Mouse (Mus musculus): Measurements from ENCODE around the gene Rhbdd1.

Rhbdd1 gene

GRCm38 (mm10) chr1:82316111-82316745, at the start of gene Rhbdd1:
TSS of gene Rhbdd1 (plus strand) at chr1:82316452.
- ATAC-seq (ENCODE audit: insufficient number of reproducible peaks, low FRiP score, low TSS enrichment) = peak; percentile 100

DNA sequence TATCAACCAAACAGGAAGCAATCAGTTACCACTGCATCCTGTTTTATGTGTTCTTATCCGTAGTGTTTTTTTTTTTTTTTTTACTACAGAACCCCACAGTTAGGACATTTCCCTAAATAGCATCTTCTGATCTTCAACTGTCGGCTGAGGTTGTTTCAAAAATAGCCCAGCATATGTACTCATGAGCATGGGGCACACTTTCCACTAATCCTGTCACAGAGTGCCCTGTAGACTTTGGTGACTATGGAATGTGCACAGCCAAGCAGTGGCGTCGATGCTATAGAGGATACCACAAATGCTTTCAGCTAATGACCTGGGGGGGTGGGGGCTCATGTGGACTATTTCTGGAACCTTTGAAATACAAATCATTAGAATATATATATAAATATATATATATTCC, 48.7 kb upstream of the Rhbdd1 start:
- ATAC-seq (ENCODE audit: insufficient number of reproducible peaks, low FRiP score, low TSS enrichment) = no peak

GRCm38 (mm10) chr1:82272231-82272630, 44.0 kb upstream of the Rhbdd1 start:
- ATAC-seq (ENCODE audit: insufficient number of reproducible peaks, low FRiP score, low TSS enrichment) = no peak

GRCm38 (mm10) chr1:82273529-82273928, 42.7 kb upstream of the Rhbdd1 start:
- no peak for ATAC-seq (ENCODE audit: insufficient number of reproducible peaks, low FRiP score, low TSS enrichment)

DNA sequence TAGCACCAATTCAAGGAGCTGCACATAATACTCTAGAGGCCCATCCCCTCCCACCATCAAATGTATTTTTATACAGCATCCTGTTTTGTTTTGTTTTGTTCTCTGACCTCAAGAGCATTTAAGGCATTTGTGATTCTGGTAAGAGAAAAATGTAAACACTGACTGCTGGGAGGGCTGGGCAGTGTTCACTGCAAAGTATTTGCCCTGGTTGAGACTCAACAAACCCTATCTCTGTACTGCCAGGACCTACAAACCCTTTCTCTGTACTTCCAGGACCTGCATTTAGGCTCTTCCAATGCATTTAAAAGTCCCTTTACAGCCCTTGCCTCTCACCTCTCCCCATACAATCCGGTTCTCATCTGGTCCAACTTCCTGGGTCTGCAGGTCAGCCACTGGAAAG, 41.9 kb upstream of the Rhbdd1 start:
- ATAC-seq (ENCODE audit: insufficient number of reproducible peaks, low FRiP score, low TSS enrichment) = no peak

- no peak for ATAC-seq (ENCODE audit: insufficient number of reproducible peaks, low FRiP score, low TSS enrichment)
Observed at GRCm38 (mm10) chr1:82279768-82280167, 36.5 kb upstream of the Rhbdd1 start.

DNA sequence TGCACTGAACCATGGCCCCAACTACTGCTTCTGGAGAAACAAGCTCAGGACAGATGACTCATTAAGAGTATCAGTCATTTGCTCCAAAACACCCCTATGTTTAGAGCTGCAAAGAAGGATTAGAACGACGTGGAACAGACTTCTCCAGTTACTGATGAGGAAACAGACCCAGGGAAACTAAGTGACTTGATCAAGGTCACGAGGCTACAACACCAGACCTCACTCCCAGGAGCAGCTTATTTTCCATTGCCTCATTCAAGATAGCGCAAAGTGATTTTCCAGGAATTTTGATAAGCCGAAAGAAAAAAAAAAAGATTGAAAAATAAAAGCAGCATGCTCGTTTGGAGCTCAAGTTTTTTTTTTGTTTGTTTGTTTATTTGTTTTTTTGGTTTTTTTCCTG, 34.4 kb upstream of the Rhbdd1 start:
- no peak for ATAC-seq (ENCODE audit: insufficient number of reproducible peaks, low FRiP score, low TSS enrichment)

DNA sequence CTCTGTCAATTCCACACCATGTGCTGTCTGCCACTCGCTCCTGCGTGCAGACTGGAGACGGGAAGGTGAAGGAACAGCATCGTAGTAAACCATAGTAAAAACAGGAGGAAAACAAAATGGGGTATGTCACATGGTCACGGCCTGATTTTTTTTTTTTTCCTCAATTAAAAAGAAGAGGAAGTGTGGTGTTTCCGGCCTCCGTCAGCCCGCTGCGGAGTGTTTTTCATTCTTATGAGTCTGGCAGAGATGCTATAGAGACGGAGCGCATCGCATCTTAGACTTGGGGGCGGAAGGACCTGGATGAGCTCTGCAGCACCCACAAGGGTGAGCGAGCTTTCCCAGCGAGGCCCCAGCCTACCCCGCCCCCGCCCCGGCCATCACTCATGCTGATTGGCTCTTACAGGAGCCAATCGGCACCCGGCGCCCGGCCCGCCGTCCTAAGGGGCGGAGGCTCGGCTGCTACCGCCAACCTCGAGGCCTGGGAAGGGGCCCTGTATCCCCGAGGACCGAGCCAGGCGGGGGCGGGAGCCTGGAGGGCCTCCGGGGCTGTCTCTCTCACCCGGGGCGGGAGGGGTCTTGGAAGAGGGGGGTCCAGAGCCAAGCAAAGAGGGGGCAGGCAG, 33.1 kb upstream of the Rhbdd1 start:
- ATAC-seq (ENCODE audit: insufficient number of reproducible peaks, low FRiP score, low TSS enrichment) = peak; percentile 91

DNA sequence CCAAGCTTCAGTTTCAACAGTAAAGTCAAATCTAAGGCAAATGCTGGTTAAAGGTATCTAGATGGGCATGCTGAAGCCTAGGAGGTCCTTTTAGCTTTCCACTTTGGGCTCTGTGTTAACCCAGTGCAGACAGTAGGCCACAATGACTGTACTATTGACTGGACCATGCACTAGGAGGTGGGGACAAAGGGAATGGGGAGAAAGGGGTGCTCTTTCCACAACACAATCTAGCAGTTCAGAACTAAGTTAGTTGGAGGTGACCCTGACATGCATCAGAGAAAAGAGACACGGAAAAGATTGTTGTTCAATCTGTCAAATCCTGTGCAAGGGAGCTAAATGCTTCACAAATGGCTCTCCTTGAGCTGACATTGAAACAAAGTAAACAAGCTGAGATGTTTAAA, 32.4 kb upstream of the Rhbdd1 start:
- 0 out of 2 replicates have a peak, but pooled peaks have one; percentile 17 for ATAC-seq (ENCODE audit: insufficient number of reproducible peaks, low FRiP score, low TSS enrichment)

DNA sequence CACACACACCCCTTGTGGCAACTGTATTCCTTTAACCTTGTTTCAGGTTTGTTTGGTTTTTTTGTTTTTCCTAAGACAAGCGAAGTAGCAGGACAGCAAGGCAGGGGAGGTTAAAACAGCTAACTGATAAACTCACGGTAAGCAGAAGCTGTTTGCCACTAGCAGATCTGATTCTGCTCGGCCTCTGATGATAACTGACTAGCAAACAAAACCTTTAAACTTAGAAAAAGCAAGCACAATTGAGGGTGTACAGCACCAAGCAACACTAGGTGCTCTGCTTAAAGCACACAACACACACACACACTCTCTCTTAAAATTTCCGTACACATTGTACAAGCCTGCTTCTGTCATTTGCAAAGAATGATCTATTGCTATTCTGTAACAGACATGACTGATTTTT, 31.8 kb upstream of the Rhbdd1 start:
- no peak for ATAC-seq (ENCODE audit: insufficient number of reproducible peaks, low FRiP score, low TSS enrichment)

- ATAC-seq (ENCODE audit: insufficient number of reproducible peaks, low FRiP score, low TSS enrichment) = no peak
Observed at GRCm38 (mm10) chr1:82285461-82286189, 30.6 kb upstream of the Rhbdd1 start.

DNA sequence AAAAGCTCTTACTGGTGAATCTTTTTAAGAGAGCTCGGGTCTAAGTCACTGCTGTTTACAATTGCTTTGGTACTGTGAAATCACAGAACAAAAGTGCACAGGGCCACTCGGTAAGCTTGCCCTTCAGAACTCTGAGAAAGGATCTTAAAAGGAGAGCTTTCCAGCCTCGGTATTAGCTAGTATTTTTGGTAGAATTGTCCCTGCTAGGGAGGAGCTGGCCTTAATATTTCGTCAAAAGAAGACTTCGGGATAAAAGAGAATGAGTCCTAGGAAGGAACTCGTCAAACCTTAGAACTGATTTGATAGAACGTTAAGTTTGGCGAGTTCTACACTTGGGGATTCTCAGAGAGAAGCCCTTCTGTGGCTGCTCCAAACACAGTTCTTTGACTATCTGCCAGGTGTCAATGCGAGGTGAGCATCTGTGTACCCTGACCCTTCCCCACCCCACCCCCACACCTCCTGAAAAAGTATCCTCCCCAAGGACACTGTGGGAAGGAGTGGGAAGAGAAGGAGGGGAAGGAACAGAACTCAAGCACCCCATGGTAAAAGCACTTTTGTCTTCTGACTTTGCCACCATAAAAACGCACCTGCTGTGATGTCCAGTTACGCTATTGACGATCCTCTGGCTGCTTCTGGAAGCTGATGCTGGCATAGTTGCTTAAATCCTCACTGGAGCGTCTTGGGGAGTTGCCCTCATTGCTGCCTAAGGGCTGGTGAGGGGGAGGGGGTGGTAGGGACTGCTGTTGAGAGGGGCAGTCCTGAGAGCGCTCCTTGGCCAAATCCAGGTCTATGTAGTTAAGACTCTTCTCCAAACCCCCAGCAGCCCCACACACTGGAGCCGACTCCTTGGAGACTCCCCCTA, 29.8 kb upstream of the Rhbdd1 start:
- no peak for ATAC-seq (ENCODE audit: insufficient number of reproducible peaks, low FRiP score, low TSS enrichment)

- no peak for ATAC-seq (ENCODE audit: insufficient number of reproducible peaks, low FRiP score, low TSS enrichment)
Observed at GRCm38 (mm10) chr1:82287052-82287775, 29.0 kb upstream of the Rhbdd1 start.

- no peak for ATAC-seq (ENCODE audit: insufficient number of reproducible peaks, low FRiP score, low TSS enrichment)
Observed at GRCm38 (mm10) chr1:82287776-82288325, 28.4 kb upstream of the Rhbdd1 start.

GRCm38 (mm10) chr1:82288421-82288990, 27.7 kb upstream of the Rhbdd1 start:
- no peak for ATAC-seq (ENCODE audit: insufficient number of reproducible peaks, low FRiP score, low TSS enrichment)

GRCm38 (mm10) chr1:82289116-82289989, 26.9 kb upstream of the Rhbdd1 start:
- no peak for ATAC-seq (ENCODE audit: insufficient number of reproducible peaks, low FRiP score, low TSS enrichment)

- peak; percentile 3; the same call in 1 of the 2 replicates for ATAC-seq (ENCODE audit: insufficient number of reproducible peaks, low FRiP score, low TSS enrichment)
Observed at GRCm38 (mm10) chr1:82289990-82290681, 26.1 kb upstream of the Rhbdd1 start.

DNA sequence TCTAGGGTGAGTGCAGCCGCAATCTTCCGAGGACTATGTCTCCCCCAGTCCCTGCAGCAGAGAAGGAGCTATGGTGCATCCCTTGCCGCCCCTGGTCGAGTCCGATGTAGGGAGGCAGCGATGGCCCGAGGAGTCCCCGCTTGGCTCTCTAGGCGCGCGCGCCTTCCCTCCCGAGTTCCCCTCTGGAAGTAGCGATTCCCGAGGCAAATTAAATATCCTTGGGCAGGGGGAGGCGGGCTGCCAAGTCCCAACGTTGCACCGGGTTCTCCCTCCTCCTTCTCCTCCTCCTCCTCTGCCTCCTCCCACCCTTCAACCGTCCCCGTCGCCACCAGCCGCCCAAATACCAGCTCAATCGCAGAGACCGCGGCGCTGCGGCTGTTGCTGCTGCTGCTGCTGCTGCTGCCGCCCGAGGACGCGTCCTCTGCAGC, 25.5 kb upstream of the Rhbdd1 start:
- ATAC-seq (ENCODE audit: insufficient number of reproducible peaks, low FRiP score, low TSS enrichment) = no peak; the same call in none of the 2 replicates
